Mouse (Mus musculus): ENCODE data around the gene Gtf3c5.

GRCm38 (mm10) chr2:28549157-28549556, 34.4 kb downstream of the Gtf3c5 start:
- no peak for TF ChIP-seq CTCF (IDR thresholded peaks at IDR 0.05; ENCODE audit: low read depth)
- no peak for TF ChIP-seq EP300 (IDR thresholded peaks at IDR 0.05; ENCODE audit: low read depth)

All from heart, postnatal 0 days (tissue).